Mouse (Mus musculus) MEL (cell line): ENCODE measurements at regions not wholly inside any gene's neighbourhood (a gene's known extent, or its start where the extent isn't known, plus 50 kb on each side); places are given as distances from the start of the nearest gene placed in this dataset.

ENCODE experiments used
- DNase-seq: peaks from one replicate; pipeline ENCODE4 v3.0.0; 2011; ENCODE audit warnings: low read depth, low spot score
- H3K27ac ChIP-seq: 2 replicates; pipeline ENCODE4 v1.5.1; 2012; ENCODE audit warnings: low read depth, mild to moderate bottlenecking, control low read depth, low read length, moderate library complexity; ENCODE audit not compliant: control insufficient read depth
- H3K27me3 ChIP-seq, 2 experiments: fragments of 150-350 bp in 1 of 2; sonication (generic) in 1 of 2; 2 replicates each; pipeline ENCODE4 v1.6.1; 2012; ENCODE audit warnings: low read length in 2 of 2, mild to moderate bottlenecking in 2 of 2, improper control_type of control experiment in 1 of 2, moderate library complexity in 1 of 2; ENCODE audit not compliant: insufficient read depth in 2 of 2, control insufficient read depth in 1 of 2
- H3K36me3 ChIP-seq, 2 experiments: 2 replicates each; pipeline ENCODE4 v1.6.1; 2012 to 2014; ENCODE audit warnings: low read length in 2 of 2, improper control_type of control experiment in 1 of 2, inconsistent platforms in 1 of 2, mild to moderate bottlenecking in 1 of 2; ENCODE audit not compliant: insufficient read depth in 2 of 2, control insufficient read depth in 1 of 2
- H3K4me1 ChIP-seq, 2 experiments: fragments of 150-350 bp in 1 of 2; sonication (generic) in 1 of 2; 2 replicates each; pipeline ENCODE4 v1.6.1; 2012; ENCODE audit warnings: low read length in 2 of 2, improper control_type of control experiment in 1 of 2, mild to moderate bottlenecking in 1 of 2; ENCODE audit not compliant: insufficient read depth in 2 of 2, control insufficient read depth in 1 of 2
- H3K4me3 ChIP-seq, 2 experiments: fragments of 150-350 bp in 1 of 2; sonication (generic) in 1 of 2; 2 replicates each; pipeline ENCODE4 v1.5.1; 2012; ENCODE audit warnings: low read depth in 2 of 2, low read length in 2 of 2, mild to moderate bottlenecking in 2 of 2, moderate library complexity in 2 of 2, control low read depth in 1 of 2, improper control_type of control experiment in 1 of 2; ENCODE audit not compliant: control insufficient read depth in 1 of 2, insufficient read depth in 1 of 2
- H3K79me2 ChIP-seq: 2 replicates; pipeline ENCODE4 v1.6.1; 2012; ENCODE audit warnings: mild to moderate bottlenecking, low read length, moderate library complexity; ENCODE audit not compliant: control insufficient read depth, poor library complexity, insufficient read depth
- H3K9ac ChIP-seq: 2 replicates; pipeline ENCODE4 v1.6.1; 2012; ENCODE audit warnings: low read depth, mild to moderate bottlenecking, control low read depth, low read length, moderate library complexity; ENCODE audit not compliant: control insufficient read depth, poor library complexity, severe bottlenecking
- H3K9me3 ChIP-seq: fragments of 150-350 bp; sonication (generic); replicated peaks from 2 replicates; pipeline ENCODE4 v1.6.1; 2012; ENCODE audit warnings: mild to moderate bottlenecking, low read length, improper control_type of control experiment, moderate library complexity; ENCODE audit not compliant: insufficient read depth
- EP300 ChIP-seq, 2 experiments: IDR thresholded peaks; 2 replicates each; pipeline ENCODE4 v1.6.1; 2011; ENCODE audit warnings: improper control_type of control experiment in 2 of 2, low read length in 2 of 2, low read depth in 1 of 2, mild to moderate bottlenecking in 1 of 2
- GATA1 ChIP-seq: IDR thresholded peaks from 2 replicates; pipeline ENCODE4 v1.6.1; 2011; ENCODE audit warnings: low read depth, low read length, improper control_type of control experiment
- JUND ChIP-seq: IDR thresholded peaks from 2 replicates; pipeline ENCODE4 v1.6.1; 2011; ENCODE audit warnings: low read depth, mild to moderate bottlenecking, improper control_type of control experiment, low read length
- MAFK ChIP-seq: IDR thresholded peaks from 2 replicates; pipeline ENCODE4 v1.6.1; 2011; ENCODE audit warnings: low read depth, mild to moderate bottlenecking, low read length, improper control_type of control experiment, borderline replicate concordance
- MEF2A ChIP-seq: IDR thresholded peaks from 2 replicates; pipeline ENCODE4 v1.6.1; 2014; ENCODE audit warnings: low read depth, mild to moderate bottlenecking, inconsistent platforms, low read length, improper control_type of control experiment; ENCODE audit not compliant: poor library complexity, insufficient replicate concordance, severe bottlenecking; ENCODE audit errors: extremely low read depth
- MYB ChIP-seq: IDR thresholded peaks from 2 replicates; pipeline ENCODE4 v1.6.1; 2011; ENCODE audit warnings: mild to moderate bottlenecking, low read depth, low read length, improper control_type of control experiment
- MYC ChIP-seq: IDR thresholded peaks from 2 replicates; pipeline ENCODE4 v1.6.1; 2011; ENCODE audit warnings: low read depth, mild to moderate bottlenecking, low read length, improper control_type of control experiment, moderate library complexity
- NRF1 ChIP-seq: IDR thresholded peaks from 2 replicates; pipeline ENCODE4 v1.6.1; 2014; ENCODE audit warnings: low read depth, mild to moderate bottlenecking, inconsistent platforms, low read length, improper control_type of control experiment, moderate library complexity; ENCODE audit not compliant: poor library complexity, insufficient read depth, severe bottlenecking
- POLR2AphosphoS5 ChIP-seq: IDR thresholded peaks from 2 replicates; pipeline ENCODE4 v1.6.1; 2012; ENCODE audit warnings: low read depth, borderline replicate concordance, mild to moderate bottlenecking, inconsistent platforms, low read length, moderate library complexity, mixed read lengths
- RCOR1 ChIP-seq: IDR thresholded peaks from 2 replicates; pipeline ENCODE4 v1.6.1; 2012; ENCODE audit warnings: low read depth, mild to moderate bottlenecking, inconsistent platforms, low read length, improper control_type of control experiment
- TAL1 ChIP-seq: IDR thresholded peaks from 2 replicates; pipeline ENCODE4 v1.6.1; 2012; ENCODE audit warnings: mild to moderate bottlenecking, inconsistent platforms, low read length, moderate library complexity, mixed read lengths
- TBP ChIP-seq: IDR thresholded peaks from 2 replicates; pipeline ENCODE4 v1.8.0; 2011; ENCODE audit warnings: low read depth, low read length, improper control_type of control experiment
- TCF12 ChIP-seq: IDR thresholded peaks from 2 replicates; pipeline ENCODE4 v1.6.1; 2014; ENCODE audit warnings: low read depth, mild to moderate bottlenecking, inconsistent platforms, low read length, improper control_type of control experiment, moderate library complexity
- UBTF ChIP-seq: IDR thresholded peaks from 2 replicates; pipeline ENCODE4 v1.6.1; 2012; ENCODE audit warnings: low read depth, mild to moderate bottlenecking, inconsistent platforms, low read length, improper control_type of control experiment, moderate library complexity, borderline replicate concordance; ENCODE audit not compliant: insufficient read depth
- USF1 ChIP-seq: IDR thresholded peaks from 2 replicates; pipeline ENCODE4 v1.6.1; 2014; ENCODE audit warnings: low read depth, mild to moderate bottlenecking, inconsistent platforms, low read length, improper control_type of control experiment, moderate library complexity
- ZKSCAN1 ChIP-seq: IDR thresholded peaks from 2 replicates; pipeline ENCODE4 v1.6.1; 2012; ENCODE audit warnings: low read depth, mild to moderate bottlenecking, inconsistent platforms, low read length, improper control_type of control experiment, moderate library complexity

DNA sequence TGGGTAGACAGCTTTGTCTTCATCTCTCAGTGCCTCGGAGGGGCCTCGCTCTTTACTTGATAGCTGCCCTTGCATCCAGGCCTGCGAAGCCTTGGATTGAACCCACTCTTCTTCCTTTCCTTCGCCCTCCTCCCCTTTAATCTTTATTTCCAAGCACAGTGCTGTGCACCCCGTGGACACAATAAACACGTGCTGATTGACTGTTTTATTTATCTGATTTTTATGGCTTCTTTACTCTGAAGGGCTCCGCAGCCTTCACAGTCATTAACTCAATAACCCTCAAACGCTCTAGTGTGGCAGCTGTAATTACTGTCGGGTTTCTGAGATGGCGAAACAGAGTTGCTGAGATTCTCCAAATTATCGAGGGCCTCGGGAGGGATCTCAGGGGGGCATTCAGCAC is 127.9 kb upstream of the Mphosph6 start:
- Histone ChIP-seq H3K79me2 (no peaks in the 10 kb centered on the region), H3K4me1 (no peaks in the 10 kb centered on the region), H3K36me3 (no peaks in the 10 kb centered on the region), H3K9ac (no peak overlapping the region), H3K9me3 (no peaks in the 10 kb centered on the region), H3K27ac (no peak overlapping the region), H3K27me3 (no peaks in the 10 kb centered on the region), H3K4me3 (no peak overlapping the region)
- TF ChIP-seq USF1 (no peak), EP300 (IDR thresholded peaks at IDR 0.05; ENCODE audit: low read depth in 1 of 2, low read length in 2 of 2) (no peak), NRF1 (no peak), TBP (no peak), ZKSCAN1 (no peak), UBTF (no peak), GATA1 (no peak), RCOR1 (no peak), MAFK (no peak), TCF12 (no peak)
- no peak for DNase-seq

DNA sequence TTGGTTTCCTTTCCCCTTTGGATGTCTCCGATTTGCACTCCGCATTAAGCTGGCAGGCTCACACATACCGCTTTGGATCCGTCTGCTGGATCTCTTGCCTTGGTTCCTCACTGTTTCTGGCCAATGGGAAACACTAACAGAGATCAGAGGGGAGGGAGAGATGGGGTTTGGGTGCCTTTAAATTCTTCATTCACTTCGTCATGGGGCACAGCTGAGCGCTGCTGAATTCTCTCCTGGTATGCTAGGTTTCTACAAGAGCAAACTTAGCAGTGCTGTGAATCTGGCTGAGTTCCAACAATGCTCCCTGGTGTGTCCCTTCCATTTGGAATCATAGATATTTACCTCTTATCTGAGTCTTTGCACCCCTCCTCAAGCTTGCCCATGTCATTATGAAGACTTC is 121.6 kb upstream of the Mphosph6 start:
- DNase-seq, result no peak
- no peak overlapping the region for H3K27ac ChIP-seq
- no peaks in the 10 kb centered on the region for H3K36me3 ChIP-seq
- H3K4me3 ChIP-seq, result no peak overlapping the region
- no peaks in the 10 kb centered on the region for H3K27me3 ChIP-seq
- no peaks in the 10 kb centered on the region for H3K9me3 ChIP-seq
- H3K9ac ChIP-seq, result no peak overlapping the region
- no peak for TF ChIP-seq TAL1
- no peaks in the 10 kb centered on the region for H3K4me1 ChIP-seq
- no peaks in the 10 kb centered on the region for H3K79me2 ChIP-seq

DNA sequence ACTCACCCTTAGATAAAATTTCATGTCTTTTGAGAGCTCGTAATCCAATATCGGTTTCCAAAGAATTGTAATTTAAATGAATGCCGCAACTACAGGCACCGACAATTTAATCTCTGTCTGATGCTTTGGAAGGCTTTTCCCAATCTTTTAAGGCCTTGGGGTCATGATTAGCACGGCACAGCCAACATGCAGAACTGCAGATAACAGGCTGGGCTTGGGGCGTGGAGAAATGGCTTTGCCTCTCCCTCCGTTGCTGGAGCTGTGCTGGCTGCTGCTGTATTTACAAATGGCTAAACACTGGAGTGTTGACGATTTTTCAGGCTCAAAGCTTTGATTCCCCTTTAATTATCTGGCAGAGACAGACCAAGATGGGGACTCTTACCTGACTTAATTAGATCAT is 101.3 kb upstream of the Mphosph6 start:
- no peaks in the 10 kb centered on the region for H3K9me3 ChIP-seq
- no peak overlapping the region for H3K4me3 ChIP-seq
- no peak overlapping the region for H3K27ac ChIP-seq
- H3K27me3 ChIP-seq, result no peaks in the 10 kb centered on the region
- TF ChIP-seq MYB, result no peak
- TF ChIP-seq EP300 (IDR thresholded peaks at IDR 0.05; ENCODE audit: low read depth in 1 of 2, low read length in 2 of 2), result no peak
- TF ChIP-seq TBP, result no peak
- TF ChIP-seq GATA1, result no peak
- no peak for TF ChIP-seq MYC
- TF ChIP-seq UBTF, result no peak
- TF ChIP-seq MEF2A, result no peak
- no peak for TF ChIP-seq POLR2AphosphoS5
- TF ChIP-seq JUND, result no peak
- no peak for TF ChIP-seq ZKSCAN1
- H3K79me2 ChIP-seq, result no peaks in the 10 kb centered on the region
- DNase-seq, result no peak
- no peak overlapping the region for H3K9ac ChIP-seq
- no peaks in the 10 kb centered on the region for H3K36me3 ChIP-seq
- no peaks in the 10 kb centered on the region for H3K4me1 ChIP-seq
